Mouse (Mus musculus) cortical plate, adult 2 months (tissue): Measurements from ENCODE around the gene Cntfr.
"Not testable (repeated sequence)": the region's sequence is repeated elsewhere in the genome, so short reads cannot be mapped to it uniquely, and the experiment has no call there.

Source experiments
- CTCF ChIP-seq: fragments of 200-500 bp; IDR thresholded peaks from 2 replicates; pipeline ENCODE4 v1.5.1; 2011; ENCODE audit warnings: mild to moderate bottlenecking, control low read depth, low read length; ENCODE audit not compliant: insufficient read depth; ENCODE audit errors: extremely low read depth
- POLR2A ChIP-seq: fragments of 200-500 bp; IDR thresholded peaks from 2 replicates; pipeline ENCODE4 v1.6.1; 2011; ENCODE audit warnings: mild to moderate bottlenecking, low read length, control low read depth; ENCODE audit not compliant: insufficient read depth; ENCODE audit errors: extremely low read depth

DNA sequence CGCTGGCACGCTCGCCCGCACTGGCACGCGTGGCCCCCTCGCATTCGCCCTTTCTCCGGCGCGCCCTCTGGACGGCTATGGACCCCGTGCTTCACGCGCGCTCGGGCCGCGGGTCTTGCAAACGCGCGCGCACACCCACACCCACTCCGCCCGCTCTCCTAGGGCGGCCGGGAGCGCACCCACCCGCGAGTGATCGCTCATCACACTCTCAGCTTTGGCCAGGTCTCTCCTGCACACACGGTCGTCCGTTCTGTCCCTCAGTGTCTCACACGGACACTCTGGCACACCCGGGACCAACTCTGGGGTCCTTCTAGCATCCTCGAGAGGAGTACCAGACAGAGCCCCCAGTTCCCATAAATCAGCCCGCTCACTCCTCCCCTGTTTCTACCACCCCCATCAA, 1.1 kb downstream of the Cntfr start:
- not testable (repeated sequence) for TF ChIP-seq CTCF, POLR2A
